Mouse (Mus musculus): ENCODE measurements around the gene Zfp780b. TPM values are rescaled to one million over a fixed set of nuclear protein-coding genes. Genes with fewer than 3 reads are reported as not detected.
"Not testable (repeated sequence)": the region's sequence is repeated elsewhere in the genome, so short reads cannot be mapped to it uniquely, and the experiment has no call there.

Zfp780b gene
- 10 to 100 TPM; 20.1 to 20.3 TPM for total RNA-seq (2021)
- long read RNA-seq, partial matches to known transcripts = 0 of 2 reads
- long read RNA-seq, other reads (novel, unspliced or antisense) = 1 of 2 reads

GRCm38 (mm10) chr7:27978683-27979528 is at the start of gene Zfp780b:
Gene Zfp780b (minus strand): TSS chr7:27979171.
- peak; percentile 77 to 79 for DNase-seq (ENCODE audit: low spot score in 2 of 2)

- DNase-seq (ENCODE audit: low spot score in 2 of 2) = no peak
Measured at GRCm38 (mm10) chr7:28014445-28014810, 35.5 kb upstream of the Zfp780b start.

GRCm38 (mm10) chr7:28013549-28014444 is 34.8 kb upstream of the Zfp780b start, which contains the start of gene Zfp850:
Gene Zfp850 (minus strand): TSS chr7:28014115.
- peak; percentile 77 to 85 for DNase-seq (ENCODE audit: low spot score in 2 of 2)

- DNase-seq (ENCODE audit: low spot score in 2 of 2) = peak; percentile 48 to 79
Measured at GRCm38 (mm10) chr7:28010271-28010670, 31.3 kb upstream of the Zfp780b start.

GRCm38 (mm10) chr7:27982197-27982596 is 3.2 kb upstream of the Zfp780b start:
- DNase-seq (ENCODE audit: low spot score in 2 of 2) = no peak

GRCm38 (mm10) chr7:27949451-27949850 is 29.5 kb downstream of the Zfp780b start:
- not testable (repeated sequence) for DNase-seq (ENCODE audit: low spot score in 2 of 2)

- peak in 1 of 2 experiments; percentile 34 for DNase-seq (ENCODE audit: low spot score in 2 of 2)
Measured at GRCm38 (mm10) chr7:27941869-27942268, 37.1 kb downstream of the Zfp780b start.

GRCm38 (mm10) chr7:27933800-27934158 is 45.2 kb downstream of the Zfp780b start:
- not testable (repeated sequence) for DNase-seq (ENCODE audit: low spot score in 2 of 2)

- DNase-seq (ENCODE audit: low spot score in 2 of 2) = no peak
Measured at GRCm38 (mm10) chr7:27933050-27933799, 45.7 kb downstream of the Zfp780b start.

- DNase-seq (ENCODE audit: low spot score in 2 of 2) = peak; percentile 41 to 64
Measured at GRCm38 (mm10) chr7:27928818-27929695, 49.9 kb downstream of the Zfp780b start, which contains the start of gene Zfp974. Gene Zfp974 (minus strand): TSS chr7:27929460.

- DNase-seq (ENCODE audit: low spot score in 2 of 2) = not testable (repeated sequence)
Measured at GRCm38 (mm10) chr7:27927041-27927440, 51.9 kb downstream of the Zfp780b start.

- not testable (repeated sequence) for DNase-seq (ENCODE audit: low spot score in 2 of 2)
Measured at GRCm38 (mm10) chr7:27910952-27911351, 68.0 kb downstream of the Zfp780b start.

Other genes with a start within 250 kb of the Zfp780b start
- 10 to 100 TPM; 36.0 to 37.7 TPM for gene Zfp60, start 247.8 kb downstream of the Zfp780b start, total RNA-seq (2021)
- 1 to 10 TPM; 8.0 to 8.3 TPM for gene Zfp626, start 172.0 kb downstream of the Zfp780b start, total RNA-seq (2021)
- 1 to 10 TPM; 4.2 to 4.7 TPM for gene Zfp59, start 140.6 kb downstream of the Zfp780b start, total RNA-seq (2021)
- gene Zfp607a, start 121.6 kb downstream of the Zfp780b start, total RNA-seq (2021) = 1 to 10 TPM; 2.2 to 2.3 TPM
- gene Zfp974, start 49.7 kb downstream of the Zfp780b start, total RNA-seq (2021) = 10 to 100 TPM; 14.8 to 16.7 TPM
- 1 to 10 TPM; 5.4 to 7.0 TPM for gene Zfp850, start 34.9 kb upstream of the Zfp780b start, total RNA-seq (2021)
- 100 to 1,000 TPM; 124 to 127 TPM for gene Psmc4, start 70.9 kb upstream of the Zfp780b start, total RNA-seq (2021)
- gene Fcgbp, start 92.1 kb upstream of the Zfp780b start, total RNA-seq (2021) = 1 to 10 TPM; 1.1 to 1.6 TPM
- under 1 TPM in 1 of 2 experiments, not detected in 1; 0.05 TPM for gene 9530053A07Rik, start 150.3 kb upstream of the Zfp780b start, total RNA-seq (2021)
- 10 to 100 TPM; 43.0 to 46.4 TPM for gene Fbl, start 190.5 kb upstream of the Zfp780b start, total RNA-seq (2021)
- gene Dyrk1b, start 200.3 kb upstream of the Zfp780b start, total RNA-seq (2021) = 10 to 100 TPM; 41.8 to 43.7 TPM